Mouse (Mus musculus) lung, embryonic 16.5 days (tissue): ENCODE results near the gene Slc45a2. TPM values are rescaled to one million over a fixed set of nuclear protein-coding genes. Genes with fewer than 3 reads are reported as not detected.

Source experiments
- ATAC-seq: fragments of 200-750 bp; cut with Nextera tagmentation; 2 replicates; pipeline ENCODE4 v1.8.0; 2017; ENCODE audit warnings: low read depth, mild to moderate bottlenecking, moderate library complexity
- H3K27ac ChIP-seq: fragments of 300-500 bp; sonication (generic); 2 replicates; pipeline ENCODE4 v1.5.1; 2014; ENCODE audit warnings: mild to moderate bottlenecking, control low read depth, low read length
- H3K27me3 ChIP-seq: fragments of 300-500 bp; sonication (generic); 2 replicates; pipeline ENCODE4 v1.6.1; 2014; ENCODE audit warnings: low read depth, low read length, mixed read lengths; ENCODE audit not compliant: control insufficient read depth, insufficient read depth
- H3K36me3 ChIP-seq: fragments of 300-500 bp; sonication (generic); 2 replicates; pipeline ENCODE4 v1.6.1; 2014; ENCODE audit warnings: low read length; ENCODE audit not compliant: control insufficient read depth, insufficient read depth
- H3K4me1 ChIP-seq: fragments of 300-500 bp; sonication (generic); replicated peaks from 2 replicates; pipeline ENCODE4 v1.6.1; 2014; ENCODE audit warnings: low read length, mixed read lengths; ENCODE audit not compliant: control insufficient read depth, insufficient read depth
- H3K4me2 ChIP-seq: fragments of 300-500 bp; sonication (generic); 2 replicates; pipeline ENCODE4 v1.6.1; 2014; ENCODE audit warnings: low read depth, low read length, control low read depth
- H3K4me3 ChIP-seq: fragments of 300-500 bp; sonication (generic); 2 replicates; pipeline ENCODE4 v1.5.1; 2014; ENCODE audit warnings: mild to moderate bottlenecking, low read length, control low read depth
- H3K9ac ChIP-seq: fragments of 300-500 bp; sonication (generic); 2 replicates; pipeline ENCODE4 v1.6.1; 2014; ENCODE audit warnings: low read length, control low read depth
- H3K9me3 ChIP-seq: fragments of 300-500 bp; sonication (generic); 2 replicates; pipeline ENCODE4 v1.6.1; 2016; ENCODE audit warnings: low read length; ENCODE audit not compliant: control insufficient read depth
- WGBS: fragments of 180-500 bp; shearing (Covaris S2); extraction: QIAGEN DNeasy Blood & Tissue Kit; methylation state at CpG from one replicate; pipeline ENCODE4 v1.1.7; 2014; 5-methylcytosine and 5-hydroxymethylcytosine counted together
- polyA plus RNA-seq: library from polyadenylated mRNA; unstranded; fragments of >200 nt; fragmentation: Nextera tagmentation; extraction: Ambion mirVana; gene quantifications from 2 replicates; pipeline ENCODE4 v1.2.1, GENCODE M21; 2015

The Slc45a2 gene
- polyA plus RNA-seq, 1 experiment from 2014 or later, result not detected

GRCm38 (mm10) chr15:11067891-11068290 is 67.4 kb downstream of the Slc45a2 start:
- H3K9me3 ChIP-seq, result no peaks in the 10 kb centered on the region
- H3K27me3 ChIP-seq, result no peaks in the 10 kb centered on the region
- no peak overlapping the region for H3K4me3 ChIP-seq
- H3K36me3 ChIP-seq, result no peaks in the 10 kb centered on the region
- peaks cover 10% of the 10 kb centered on the region for H3K4me1 ChIP-seq
- ATAC-seq, result no peak
- no peak overlapping the region for H3K27ac ChIP-seq
- H3K4me2 ChIP-seq, result no peak overlapping the region
- 71% methylated on average over 7 of the region's 7 CpGs for WGBS
- H3K9ac ChIP-seq, result no peak overlapping the region

- H3K27me3 ChIP-seq, result no peaks in the 10 kb centered on the region
- no peaks in the 10 kb centered on the region for H3K4me1 ChIP-seq
- H3K9me3 ChIP-seq, result no peaks in the 10 kb centered on the region
- H3K9ac ChIP-seq, result no peak overlapping the region
- no peak overlapping the region for H3K4me2 ChIP-seq
- H3K27ac ChIP-seq, result no peak overlapping the region
- no peak for ATAC-seq
- 75% methylated on average over 3 of the region's 3 CpGs for WGBS
- no peaks in the 10 kb centered on the region for H3K36me3 ChIP-seq
- H3K4me3 ChIP-seq, result no peak overlapping the region
Measured at GRCm38 (mm10) chr15:11075726-11076361, 75.3 kb downstream of the Slc45a2 start.

Other genes with a start within 250 kb of the Slc45a2 start
- gene C1qtnf3, start 48.4 kb upstream of the Slc45a2 start, polyA plus RNA-seq, result 5.5 and 6.7 TPM in 2 replicates
- gene Amacr, start 19.0 kb upstream of the Slc45a2 start, polyA plus RNA-seq, result 14.4 and 15.8 TPM in 2 replicates
- 0.04 and 0.13 TPM in 2 replicates for gene Rxfp3, start 37.3 kb downstream of the Slc45a2 start, polyA plus RNA-seq
- 4.6 and 5.4 TPM in 2 replicates for gene Adamts12, start 64.1 kb downstream of the Slc45a2 start, polyA plus RNA-seq